Mouse (Mus musculus): Measurements from ENCODE around the gene BC117090.

DNA sequence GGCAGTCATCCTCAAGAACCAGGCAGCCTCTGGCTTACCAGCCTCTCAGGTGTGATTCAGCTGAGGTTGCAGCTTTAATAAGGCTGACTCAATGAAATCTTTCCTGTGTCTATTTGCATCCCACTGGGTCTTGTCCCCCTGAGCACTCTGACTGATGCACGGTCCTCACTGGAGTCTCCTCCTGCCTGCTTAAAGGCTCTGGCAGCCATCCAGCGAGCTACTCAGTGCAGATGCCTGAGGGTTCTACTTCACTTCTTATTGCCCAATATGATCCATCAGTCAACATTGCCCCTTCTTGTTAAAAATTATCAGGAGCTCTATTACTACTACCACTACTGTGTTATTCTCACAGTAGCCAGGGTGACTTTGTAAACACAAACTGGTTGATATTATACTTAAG lies 3.0 kb upstream of the BC117090 start:
- TF ChIP-seq USF1 (IDR thresholded peaks at IDR 0.05; ENCODE audit: low read depth) (no peak), CTCF (IDR thresholded peaks at IDR 0.05; ENCODE audit: control insufficient read depth, insufficient read depth, insufficient read length) (no peak)

All from C2C12 (cell line).